Mouse (Mus musculus): ENCODE results near the gene Baz1a.

GRCm38 (mm10) chr12:55058865-55059615 is 44.9 kb upstream of the Baz1a start:
- TF ChIP-seq CTCF (IDR thresholded peaks at IDR 0.05) (no peak), EP300 (IDR thresholded peaks at IDR 0.05) (no peak)

Measured in lung, postnatal 0 days (tissue).